Mouse (Mus musculus) cerebellum, adult 2 months (tissue): ENCODE results near the gene Add3.

Experiments
- CTCF ChIP-seq: fragments of 200-500 bp; IDR thresholded peaks from 2 replicates; pipeline ENCODE4 v1.5.1; 2011; ENCODE audit warnings: low read depth, mild to moderate bottlenecking, control low read depth, low read length, moderate library complexity, borderline replicate concordance; ENCODE audit not compliant: insufficient read depth
- POLR2A ChIP-seq: fragments of 200-500 bp; IDR thresholded peaks from 2 replicates; pipeline ENCODE4 v1.6.1; 2011; ENCODE audit warnings: low read length, control low read depth, borderline replicate concordance; ENCODE audit not compliant: insufficient read depth

- TF ChIP-seq CTCF, result no peak
- no peak for TF ChIP-seq POLR2A
Observed at GRCm38 (mm10) chr19:53174034-53174433, 33.8 kb downstream of the Add3 start.
